Mouse (Mus musculus) T-cell, adult 2 months (primary cell): ENCODE results near the gene Kcp.

ENCODE experiments used
- DNase-seq: peaks from one replicate; pipeline ENCODE4 v3.0.0; 2022; ENCODE audit warnings: low spot score

Gene Kcp

DNA sequence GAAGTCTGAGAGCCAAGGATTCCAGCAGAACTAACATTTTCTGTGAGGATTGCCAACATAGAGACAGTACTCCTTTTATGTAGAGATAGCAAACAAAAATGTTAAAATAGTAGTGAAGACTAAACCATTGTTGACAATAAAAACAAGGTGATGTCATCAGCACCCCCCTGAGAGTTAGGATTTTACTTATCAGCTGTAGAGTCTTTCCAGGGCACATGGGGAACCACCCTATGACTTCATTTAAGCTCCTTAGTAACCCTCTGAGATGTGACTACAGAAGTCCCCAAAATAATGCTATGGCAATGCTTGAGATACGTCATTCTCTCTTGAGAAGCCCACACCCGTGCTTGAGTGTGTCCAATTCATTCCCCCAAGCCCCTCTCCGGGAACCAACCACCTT is 44.4 kb downstream of the Kcp start:
- no peak for DNase-seq

DNA sequence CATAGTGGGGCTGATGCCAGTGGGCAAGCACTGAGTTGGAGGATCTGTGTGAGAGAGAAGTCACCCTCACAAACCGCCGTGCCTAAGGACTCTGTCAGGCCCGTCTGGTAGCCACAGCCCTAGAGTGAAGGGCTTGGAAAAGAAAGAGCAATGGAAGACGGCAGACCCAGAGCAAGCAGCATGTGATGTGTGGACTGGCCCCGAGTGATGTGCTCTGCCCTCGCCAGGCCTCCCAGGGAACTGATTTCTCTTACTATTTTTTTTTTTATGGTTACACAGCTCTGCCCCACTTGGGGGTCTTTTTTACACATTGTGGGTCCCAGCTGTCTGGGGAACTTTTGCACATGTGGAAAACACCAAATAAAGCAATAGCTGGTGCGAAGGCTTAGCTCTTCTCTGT is 46.2 kb downstream of the Kcp start:
- DNase-seq, result no peak

DNA sequence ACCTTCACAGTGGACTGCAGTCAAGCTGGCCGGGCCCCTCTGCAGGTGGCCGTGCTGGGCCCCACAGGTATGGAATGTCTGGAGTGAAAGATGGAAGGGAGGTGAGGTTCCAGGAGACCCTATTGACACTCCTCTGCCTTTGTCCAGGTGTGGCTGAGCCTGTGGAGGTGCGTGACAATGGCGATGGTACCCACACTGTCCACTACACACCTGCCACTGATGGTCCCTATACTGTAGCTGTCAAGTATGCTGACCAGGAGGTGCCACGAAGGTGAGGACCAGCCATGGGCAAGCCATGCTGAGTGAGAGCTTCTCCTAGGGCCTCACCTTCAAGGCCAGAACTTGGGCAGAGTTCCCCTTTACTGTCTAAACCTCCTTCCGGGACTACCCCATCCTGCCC is 57.1 kb downstream of the Kcp start:
- DNase-seq, result no peak

- DNase-seq, result no peak
Observed at GRCm38 (mm10) chr6:29449858-29450257, 57.9 kb downstream of the Kcp start.

GRCm38 (mm10) chr6:29445354-29445753 is 62.4 kb downstream of the Kcp start:
- DNase-seq, result no peak

- peak; percentile 19 for DNase-seq
Observed at GRCm38 (mm10) chr6:29444773-29445172, 63.0 kb downstream of the Kcp start.

GRCm38 (mm10) chr6:29439789-29440188 is 68.0 kb downstream of the Kcp start:
- no peak for DNase-seq

- no peak for DNase-seq
Observed at GRCm38 (mm10) chr6:29439251-29439650, 68.5 kb downstream of the Kcp start.

GRCm38 (mm10) chr6:29436461-29436934 is 71.3 kb downstream of the Kcp start:
- no peak for DNase-seq

GRCm38 (mm10) chr6:29435940-29436451 is 71.8 kb downstream of the Kcp start:
- no peak for DNase-seq

DNA sequence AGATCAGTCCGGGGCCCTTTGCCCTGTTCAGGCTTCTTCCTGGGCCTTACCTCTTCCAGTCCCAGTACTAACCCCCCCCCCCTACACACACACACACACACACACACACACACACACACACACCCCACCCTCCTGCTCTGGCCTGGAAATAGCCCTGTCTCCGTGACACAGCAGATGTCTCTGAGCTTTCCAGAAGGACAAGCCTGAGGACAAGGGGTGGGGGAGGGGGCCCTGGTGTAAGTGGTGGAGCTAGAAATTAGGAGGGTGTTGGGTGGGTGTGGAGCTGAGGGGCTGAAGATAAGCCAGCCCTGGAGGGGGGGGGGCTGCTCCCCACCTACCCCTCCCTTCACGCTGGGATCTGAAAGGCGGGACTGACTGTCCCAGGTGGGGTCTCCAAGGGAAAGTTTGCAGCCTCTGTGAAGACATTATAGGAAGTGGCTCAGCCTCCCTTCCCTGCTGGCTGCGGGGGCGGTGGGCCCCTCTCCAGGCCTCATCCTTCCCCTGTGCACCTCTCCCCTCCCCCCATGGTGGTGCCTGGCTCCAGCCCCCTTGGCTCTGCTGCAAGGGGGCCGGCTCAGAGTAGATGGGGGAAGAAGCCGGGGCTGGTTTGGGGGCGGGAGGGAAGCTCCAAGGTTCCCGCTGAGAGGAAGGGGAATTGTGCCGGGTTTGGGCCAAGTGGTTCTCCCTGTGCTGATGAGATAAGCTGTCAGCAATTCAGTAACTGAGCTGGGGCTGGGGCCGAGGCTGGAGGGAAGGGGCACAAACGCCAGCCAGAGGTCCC is 72.7 kb downstream of the Kcp start:
- DNase-seq, result no peak

DNA sequence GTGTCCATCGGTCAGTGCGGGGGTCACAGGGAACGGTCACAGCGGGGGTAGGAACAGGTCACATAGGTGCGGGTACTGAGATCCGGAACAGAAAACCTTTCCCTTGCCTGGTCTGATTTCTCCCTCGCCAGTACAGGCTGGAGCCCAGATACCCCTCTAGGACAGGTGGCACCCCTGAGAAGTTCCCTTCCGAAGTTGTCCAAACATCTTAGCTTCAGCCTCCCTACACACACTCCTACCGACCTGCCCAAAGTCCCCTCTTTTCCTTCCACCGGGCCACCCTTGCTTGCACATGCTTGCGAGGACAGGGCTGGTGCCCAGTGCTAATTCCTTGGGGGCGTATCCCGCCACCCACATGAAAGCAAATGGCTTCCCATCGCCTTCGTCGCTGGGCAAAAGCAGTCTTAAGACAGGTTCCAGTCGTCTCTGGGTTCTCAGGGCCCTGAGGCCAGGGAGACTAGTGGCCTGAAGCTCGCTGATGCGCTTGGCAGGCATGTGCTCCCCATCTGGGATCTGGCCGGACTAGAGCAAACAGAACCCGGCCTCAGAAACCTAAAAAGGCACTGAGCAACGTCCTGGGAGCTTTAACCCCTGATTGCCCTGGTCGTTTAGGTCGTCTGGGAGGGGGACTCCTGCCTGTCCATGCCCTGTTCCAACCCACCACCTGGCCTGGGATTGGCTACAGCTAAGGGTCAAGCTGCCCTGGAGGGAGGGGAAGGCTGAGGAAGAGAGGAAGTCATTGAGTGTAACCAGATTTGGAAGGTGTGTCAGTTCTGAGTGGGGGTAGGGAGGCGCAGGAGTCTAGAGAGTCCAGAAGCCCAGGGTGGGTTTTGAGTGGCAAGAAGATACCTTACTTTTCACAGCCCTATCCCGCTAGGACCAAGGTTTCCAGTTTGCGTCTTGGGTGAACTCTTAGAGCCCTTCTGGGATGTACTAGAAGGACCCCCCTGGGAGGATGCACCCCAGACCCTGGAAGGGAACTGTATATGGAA is 73.7 kb downstream of the Kcp start:
- DNase-seq, result no peak

GRCm38 (mm10) chr6:29433038-29433803 is 74.5 kb downstream of the Kcp start, which contains the start of gene Flnc:
Flnc (plus strand) TSS chr6:29433256.
- no peak for DNase-seq

GRCm38 (mm10) chr6:29432676-29433037 is 75.1 kb downstream of the Kcp start:
- no peak for DNase-seq

DNA sequence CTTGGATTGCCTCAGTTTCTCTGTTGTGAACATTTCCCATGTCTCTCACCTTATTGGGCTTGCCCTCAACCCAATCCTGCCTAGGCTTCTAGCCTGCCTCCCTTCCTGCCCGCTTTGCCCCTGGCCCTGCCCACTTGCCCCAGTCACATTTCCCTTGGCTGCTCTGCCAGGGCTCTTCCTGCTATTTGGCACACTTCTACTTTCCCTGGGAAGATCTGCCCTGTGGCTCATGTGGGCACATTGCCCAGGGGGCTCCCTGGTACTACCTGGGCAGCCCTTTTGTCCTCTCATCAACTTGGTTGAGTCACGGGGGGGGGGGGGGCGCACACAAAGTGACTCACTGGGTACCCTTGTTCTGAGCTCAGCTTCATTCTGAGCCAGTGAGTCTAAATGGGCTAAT is 75.6 kb downstream of the Kcp start:
- DNase-seq, result no peak

DNA sequence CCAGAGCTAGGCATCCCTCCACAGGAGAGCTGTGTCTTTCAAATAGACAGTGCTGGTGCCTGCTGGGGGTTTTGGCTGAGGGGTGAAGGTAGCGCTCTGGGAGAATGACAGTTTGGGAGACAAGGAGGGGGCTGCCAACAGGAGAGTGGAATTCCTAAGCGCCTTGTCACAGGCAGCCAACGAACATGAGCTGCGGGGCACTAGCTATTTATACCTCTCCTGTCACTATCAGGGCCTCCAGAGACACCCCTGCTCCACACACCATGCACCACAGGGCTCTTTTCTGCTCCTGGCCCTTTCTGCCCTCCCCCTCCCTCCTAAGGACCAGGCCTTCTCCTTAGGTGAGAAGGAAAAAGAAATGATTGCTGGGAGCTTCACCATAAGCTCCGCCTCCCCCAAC is 76.3 kb downstream of the Kcp start:
- DNase-seq, result no peak

- DNase-seq, result no peak
Observed at GRCm38 (mm10) chr6:29430681-29431420, 76.9 kb downstream of the Kcp start.

DNA sequence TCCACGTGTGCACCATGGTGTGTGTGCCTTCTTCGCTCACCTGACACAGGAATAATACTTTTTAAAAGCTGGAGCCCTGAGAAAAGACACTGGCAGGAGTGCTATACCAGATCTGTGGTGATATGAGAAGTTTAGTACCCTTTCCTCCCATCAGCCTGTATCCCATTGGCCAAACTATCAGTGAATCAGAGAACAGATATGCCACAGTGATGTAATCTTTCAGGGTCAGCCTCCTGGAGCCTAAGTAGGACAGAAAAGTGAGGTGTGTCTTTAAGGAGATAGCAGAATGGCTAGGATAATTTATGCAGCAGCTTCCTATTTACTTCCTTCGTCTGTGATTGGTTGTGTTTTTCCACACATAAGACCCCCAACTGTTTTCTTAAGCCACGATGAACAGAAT is 79.6 kb downstream of the Kcp start:
- DNase-seq, result no peak

DNA sequence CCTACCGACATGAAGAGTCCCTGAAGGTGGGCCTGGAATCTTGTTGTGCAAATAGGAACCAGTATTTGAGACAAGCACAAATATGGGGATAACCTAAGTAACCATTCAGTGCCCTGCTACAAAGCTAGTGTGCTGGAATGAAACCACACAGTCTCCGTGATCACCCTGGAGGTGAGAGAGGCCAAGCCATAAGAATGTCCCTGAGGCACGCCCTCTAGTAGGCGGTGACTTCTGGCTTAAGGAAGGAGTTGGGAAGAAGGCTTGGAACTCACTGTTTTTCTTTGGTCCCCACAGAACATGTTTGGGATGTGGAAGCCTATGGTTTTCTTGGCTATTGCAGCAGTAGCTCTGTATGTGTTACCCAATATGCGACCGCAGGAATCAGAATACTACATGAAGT is 81.4 kb downstream of the Kcp start:
- no peak for DNase-seq

DNA sequence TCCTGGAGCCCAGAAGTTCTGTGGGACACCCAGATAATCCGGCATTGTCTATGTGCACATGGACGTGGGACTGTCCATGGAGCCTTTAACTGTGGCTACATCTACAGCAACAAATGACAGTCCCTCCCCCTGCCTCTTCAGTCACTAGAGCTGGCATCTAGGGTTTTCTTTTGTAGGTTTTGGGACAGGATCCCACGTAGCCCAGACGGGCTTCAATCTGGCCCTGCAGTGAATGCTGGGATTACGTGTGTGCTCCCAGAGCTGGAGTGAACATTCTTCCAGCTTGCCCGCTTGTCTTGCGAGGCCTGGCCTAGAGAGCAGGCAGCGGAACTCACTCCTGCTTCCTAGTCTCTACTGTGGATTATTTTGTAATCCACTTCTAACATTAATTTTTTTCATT is 82.6 kb downstream of the Kcp start:
- DNase-seq, result no peak
